Mouse (Mus musculus) small intestine, adult 2 months (tissue): Measurements from ENCODE around the gene Atp8b2.

Experiments used
- CTCF ChIP-seq: fragments of 200-500 bp; IDR thresholded peaks from 2 replicates; pipeline ENCODE4 v1.5.1; 2012; ENCODE audit warnings: low read depth, mild to moderate bottlenecking, control low read depth, inconsistent platforms, low read length, moderate library complexity, mixed read lengths; ENCODE audit not compliant: insufficient replicate concordance, insufficient read length; ENCODE audit errors: extremely low read depth
- POLR2A ChIP-seq: fragments of 200-500 bp; IDR thresholded peaks from 2 replicates; pipeline ENCODE4 v1.6.1; 2012; ENCODE audit warnings: low read depth, mild to moderate bottlenecking, control low read depth, inconsistent platforms, low read length, moderate library complexity

DNA sequence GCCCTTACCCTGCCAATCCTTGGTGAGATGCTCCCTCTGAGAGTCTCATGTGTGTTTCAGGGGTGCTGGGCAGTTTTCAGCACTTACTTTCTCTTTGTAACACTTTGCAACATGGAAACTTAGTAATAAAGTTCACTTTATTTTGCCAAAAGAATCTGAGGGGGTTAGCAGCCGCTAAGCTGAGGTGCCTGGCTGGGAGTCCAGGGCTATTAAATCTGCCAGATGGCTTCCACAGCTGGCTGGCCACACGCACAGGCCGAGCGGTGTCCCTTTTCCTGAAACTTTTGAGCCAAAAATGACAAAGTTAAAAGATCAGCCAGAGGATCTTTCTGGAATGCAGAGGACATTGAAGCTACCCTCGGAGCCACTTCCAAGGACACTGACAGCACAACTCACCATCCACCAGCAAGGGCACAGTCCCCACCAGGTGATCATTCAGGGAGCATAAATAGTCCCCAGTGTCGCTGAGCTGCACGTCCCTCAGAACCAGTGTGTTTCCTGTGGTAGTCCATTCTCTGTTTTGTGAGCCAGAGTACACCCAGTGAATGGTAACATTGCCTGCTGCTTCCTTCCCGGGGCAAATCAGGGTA is 73.4 kb downstream of the Atp8b2 start:
- no peak for TF ChIP-seq CTCF
- TF ChIP-seq POLR2A = no peak
